Mouse (Mus musculus): ENCODE data around the gene Heyl. TPM values are rescaled to one million over a fixed set of nuclear protein-coding genes. Genes with fewer than 3 reads are reported as not detected.
A peak's percentile ranks its signal among the peaks of the same experiment; 100 is the strongest.

Gene Heyl
- polyA plus RNA-seq (2015; fragmentation: Nextera tagmentation; extraction: Ambion mirVana), result 3.8 and 4.1 TPM in 2 replicates

DNA sequence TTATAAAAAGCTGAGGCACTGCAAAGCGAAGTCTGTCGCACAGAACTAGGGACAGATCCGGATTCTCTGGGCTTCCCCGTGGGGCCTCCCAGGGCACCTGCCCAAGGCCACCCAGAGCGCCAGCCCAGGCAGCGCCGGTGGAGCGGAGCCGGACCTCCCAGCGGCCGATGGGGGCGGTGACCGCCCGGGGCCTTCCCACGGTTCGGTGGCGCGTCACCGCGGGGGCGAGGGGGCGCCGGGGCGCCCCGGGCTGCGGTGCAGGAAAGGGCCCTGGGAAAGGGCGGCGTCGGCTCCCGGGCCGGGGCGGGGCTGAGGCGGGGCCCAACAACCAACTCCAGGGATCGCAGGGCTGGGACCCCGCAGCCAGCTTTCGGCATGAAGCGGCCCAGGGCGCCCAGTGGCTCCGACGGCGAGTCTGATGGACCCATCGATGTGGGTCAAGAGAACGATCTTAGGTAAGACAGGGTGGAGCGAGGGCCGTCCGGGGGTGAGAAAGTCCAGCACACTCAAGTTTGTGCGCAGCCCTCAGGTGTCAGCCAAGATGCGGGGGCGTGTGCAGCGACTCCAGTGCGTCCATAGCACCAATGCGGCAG lies at the start of gene Heyl:
Gene Heyl (plus strand): TSS at position 65 of the 593 bp plus-strand sequence.
- Histone ChIP-seq H3K4me3 (peak within 1 kb of the TSS; percentile 42), H3K4me2 (peak within 1 kb of the TSS; percentile 79), H3K9ac (peak within 1 kb of the TSS; percentile 57), H3K27ac (no peak within 1 kb of the TSS), H3K27me3 (peaks cover 59% of the 10 kb centered on the region), H3K36me3 (ENCODE audit: poor library complexity, severe bottlenecking) (no peaks in the 10 kb centered on the region), H3K4me1 (peaks cover 9% of the 10 kb centered on the region), H3K9me3 (replicated peaks) (no peaks in the 10 kb centered on the region)
- 2% methylated on average over 40 of the region's 52 CpGs for WGBS
- ATAC-seq, result peak; percentile 45; the same call in 1 of the 2 replicates

DNA sequence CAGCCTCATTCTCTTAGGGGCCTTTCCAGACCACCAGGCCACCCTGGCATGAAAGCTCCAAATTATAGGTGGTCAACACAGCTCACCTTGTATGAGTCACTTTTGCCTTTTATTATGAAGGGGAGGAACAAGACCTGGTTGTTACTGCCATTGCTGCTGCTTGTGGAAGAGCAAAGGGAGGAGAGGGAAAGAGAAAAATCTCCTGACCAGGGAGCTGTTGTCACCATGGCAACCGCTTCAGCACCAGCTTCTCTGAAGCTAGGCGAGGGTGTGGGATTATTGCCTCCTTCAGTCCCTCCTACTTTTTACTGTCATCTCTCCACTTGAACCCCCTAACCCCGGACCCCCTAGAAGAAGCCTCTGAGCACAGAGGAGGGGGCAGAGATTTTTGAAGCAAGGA lies 48.5 kb upstream of the Heyl start:
- H3K27me3 ChIP-seq, result peaks cover 63% of the 10 kb centered on the region
- peaks cover 26% of the 10 kb centered on the region for H3K4me1 ChIP-seq
- H3K27ac ChIP-seq, result no peak overlapping the region

DNA sequence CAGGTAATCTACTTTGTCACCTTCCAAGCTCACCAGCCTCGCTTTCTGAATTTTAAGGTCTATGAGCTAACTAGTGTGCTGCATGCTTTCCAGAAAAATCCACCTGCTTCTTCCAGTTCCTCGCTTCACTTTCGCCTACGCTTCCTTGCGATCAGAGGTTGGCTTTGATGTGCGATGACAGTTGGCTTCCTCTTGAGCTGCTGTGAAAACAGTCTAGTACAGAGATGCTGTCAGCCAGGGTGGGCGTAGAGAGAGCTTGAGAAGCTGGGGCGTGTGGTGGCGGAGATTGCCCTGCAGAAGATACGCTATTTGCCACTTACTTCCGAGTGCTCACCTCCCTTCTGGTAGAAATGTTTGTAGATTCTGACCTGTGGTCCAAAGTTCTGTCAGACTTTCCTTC lies 41.0 kb upstream of the Heyl start:
- WGBS, result 89% methylated on average over 11 of the region's 11 CpGs
- no peaks in the 10 kb centered on the region for H3K9me3 ChIP-seq (replicated peaks)
- peaks cover 13% of the 10 kb centered on the region; the same call in 1 of the 2 replicates for H3K27me3 ChIP-seq
- H3K9ac ChIP-seq, result no peak overlapping the region
- H3K4me1 ChIP-seq, result no peaks in the 10 kb centered on the region
- H3K4me2 ChIP-seq, result no peak overlapping the region
- H3K27ac ChIP-seq, result no peak overlapping the region
- H3K36me3 ChIP-seq (ENCODE audit: poor library complexity, severe bottlenecking), result no peaks in the 10 kb centered on the region
- ATAC-seq, result no peak
- H3K4me3 ChIP-seq, result no peak overlapping the region

More for the DNA sequence above, 48.5 kb upstream of the Heyl start:
- no peak for ATAC-seq
- H3K36me3 ChIP-seq (ENCODE audit: poor library complexity, severe bottlenecking), result no peaks in the 10 kb centered on the region
- no peak overlapping the region for H3K4me3 ChIP-seq
- H3K4me2 ChIP-seq, result peak overlapping the region; percentile 75
- no peak overlapping the region for H3K9ac ChIP-seq
- WGBS, result 32% methylated on average over 3 of the region's 3 CpGs
- H3K9me3 ChIP-seq (replicated peaks), result no peaks in the 10 kb centered on the region

DNA sequence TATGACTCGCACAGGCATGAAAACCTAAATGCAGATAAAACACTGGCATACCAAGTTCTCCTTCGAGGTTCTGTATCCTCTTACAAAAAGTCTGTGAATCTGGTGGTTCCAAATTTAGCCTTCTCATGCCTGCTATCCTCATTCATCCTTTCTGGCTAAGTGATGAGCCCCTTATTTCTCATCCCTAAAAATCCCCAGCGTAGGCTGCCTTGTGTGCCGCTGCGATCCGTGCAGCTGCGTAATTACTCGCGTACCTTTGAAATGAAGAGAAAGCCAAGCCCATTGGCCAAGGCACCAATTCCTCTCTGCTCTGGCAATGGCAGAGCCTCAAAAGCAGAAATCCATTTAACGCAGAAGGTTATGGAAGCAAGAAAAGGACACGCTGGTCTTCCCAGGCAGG lies 39.6 kb upstream of the Heyl start:
- Histone ChIP-seq H3K27ac (no peak overlapping the region), H3K9ac (no peak overlapping the region), H3K27me3 (peaks cover 13% of the 10 kb centered on the region; the same call in 1 of the 2 replicates), H3K4me2 (no peak overlapping the region), H3K4me3 (no peak overlapping the region), H3K4me1 (no peaks in the 10 kb centered on the region), H3K9me3 (replicated peaks) (no peaks in the 10 kb centered on the region), H3K36me3 (ENCODE audit: poor library complexity, severe bottlenecking) (no peaks in the 10 kb centered on the region)
- 87% methylated on average over 11 of the region's 11 CpGs for WGBS
- no peak for ATAC-seq

DNA sequence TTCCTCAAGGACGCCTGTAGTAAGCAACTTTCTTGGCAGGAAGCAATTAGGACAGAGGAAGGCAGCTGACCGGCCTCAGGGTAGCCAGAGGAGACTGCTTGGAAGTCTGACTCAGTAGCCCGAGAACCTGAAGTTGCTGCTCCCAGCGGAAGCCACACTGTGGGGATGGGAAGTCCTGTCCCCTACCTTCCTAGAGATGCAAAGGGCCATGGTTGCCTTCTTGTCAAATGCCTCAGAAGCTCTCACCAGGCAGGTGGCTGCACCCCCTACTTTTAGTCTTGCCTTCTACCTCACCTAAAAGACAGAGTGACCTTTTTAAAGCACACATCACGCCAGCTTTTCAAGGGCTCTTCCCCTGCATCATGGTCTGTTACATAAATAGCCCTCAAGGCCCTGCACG lies 36.7 kb upstream of the Heyl start:
- Histone ChIP-seq H3K4me2 (no peak overlapping the region), H3K27me3 (peaks cover 32% of the 10 kb centered on the region), H3K36me3 (ENCODE audit: poor library complexity, severe bottlenecking) (no peaks in the 10 kb centered on the region), H3K9ac (no peak overlapping the region), H3K9me3 (replicated peaks) (no peaks in the 10 kb centered on the region), H3K27ac (no peak overlapping the region), H3K4me3 (no peak overlapping the region), H3K4me1 (peaks cover 9% of the 10 kb centered on the region)
- no peak for ATAC-seq
- 72% methylated on average over 6 of the region's 6 CpGs for WGBS

DNA sequence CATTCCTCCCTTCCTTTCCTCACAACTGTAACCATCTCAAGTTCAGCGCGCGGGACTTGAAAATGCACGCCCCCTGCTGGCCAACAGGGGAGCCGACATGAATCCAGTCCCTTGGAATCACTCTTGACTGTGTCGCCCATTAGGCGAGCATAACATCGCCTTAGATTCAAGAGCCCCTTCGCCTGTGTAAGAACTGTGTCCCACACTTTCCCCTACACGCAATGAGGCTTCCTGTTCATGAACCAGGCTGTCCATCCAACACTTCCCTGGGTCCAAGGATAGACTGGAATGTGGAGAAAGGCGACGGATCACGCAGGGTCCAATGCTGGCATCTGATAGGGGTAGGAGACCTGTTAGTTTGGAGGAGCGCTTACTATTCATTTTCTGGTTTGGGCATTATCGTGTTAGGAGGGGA lies 32.6 kb upstream of the Heyl start:
- Histone ChIP-seq H3K4me2 (peak overlapping the region; percentile 85), H3K27ac (no peak overlapping the region), H3K9ac (peak overlapping the region; percentile 62), H3K36me3 (ENCODE audit: poor library complexity, severe bottlenecking) (no peaks in the 10 kb centered on the region), H3K27me3 (peaks cover 41% of the 10 kb centered on the region), H3K9me3 (replicated peaks) (no peaks in the 10 kb centered on the region), H3K4me3 (peak overlapping the region; percentile 45), H3K4me1 (peaks cover 12% of the 10 kb centered on the region)
- peak; percentile 58; the same call in 1 of the 2 replicates for ATAC-seq
- WGBS, result 1% methylated on average over 15 of the region's 15 CpGs

DNA sequence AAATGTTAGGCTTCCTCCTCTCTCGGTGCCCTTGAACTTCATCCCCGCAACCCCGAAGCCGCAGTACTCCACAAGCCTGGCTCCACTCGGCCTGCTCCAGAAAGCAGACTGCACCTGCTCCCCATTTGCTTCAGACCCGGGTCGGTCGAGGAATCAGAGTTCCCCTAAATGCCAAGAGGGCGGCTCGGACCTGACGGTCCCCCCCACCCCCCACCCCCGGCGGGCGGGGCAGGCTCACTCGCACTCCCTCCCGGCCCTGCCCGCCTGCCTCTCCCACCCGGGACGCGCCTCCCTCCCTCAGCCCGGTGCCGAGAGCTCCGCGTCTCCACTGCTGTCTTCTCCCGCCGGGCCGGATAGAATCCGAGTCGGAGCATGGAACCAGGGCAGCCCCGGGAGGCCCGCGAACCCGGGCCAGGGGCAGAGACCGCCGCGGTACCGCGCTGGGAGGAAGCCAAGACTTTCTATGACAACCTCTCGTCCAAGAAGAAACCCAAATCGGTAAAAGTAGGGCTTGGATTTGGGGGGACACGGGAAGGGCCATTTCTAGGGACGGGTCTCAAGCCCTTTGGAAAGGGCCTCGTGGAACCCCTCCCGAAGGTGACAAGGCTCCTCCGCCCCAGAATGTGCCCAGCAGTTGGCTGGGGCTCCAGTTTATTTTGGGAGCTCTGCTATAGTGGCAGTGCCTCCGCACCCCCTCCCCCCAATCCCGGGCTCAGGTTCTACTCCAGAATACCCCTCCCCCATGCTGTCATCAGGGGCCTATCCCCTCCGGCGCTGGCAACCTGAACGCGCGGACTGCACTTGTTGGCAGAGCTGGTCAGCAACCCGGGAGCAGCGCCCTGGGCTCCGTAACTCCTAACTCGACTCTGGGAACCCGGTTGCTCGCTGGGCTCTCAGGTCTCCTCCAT lies 31.9 kb upstream of the Heyl start, which contains the start of gene Nt5c1a:
Gene Nt5c1a (plus strand): TSS at position 319 of the 908 bp plus-strand sequence.
- H3K36me3 ChIP-seq (ENCODE audit: poor library complexity, severe bottlenecking), result no peaks in the 10 kb centered on the region
- peaks cover 12% of the 10 kb centered on the region for H3K4me1 ChIP-seq
- ATAC-seq, result peak; percentile 61
- H3K4me2 ChIP-seq, result peak within 1 kb of the TSS; percentile 85
- no peak within 1 kb of the TSS for H3K27ac ChIP-seq
- WGBS, result 1% methylated on average over 58 of the region's 58 CpGs
- peaks cover 38% of the 10 kb centered on the region for H3K27me3 ChIP-seq
- no peaks in the 10 kb centered on the region for H3K9me3 ChIP-seq (replicated peaks)
- H3K9ac ChIP-seq, result peak within 1 kb of the TSS; percentile 62
- H3K4me3 ChIP-seq, result peak within 1 kb of the TSS; percentile 45

DNA sequence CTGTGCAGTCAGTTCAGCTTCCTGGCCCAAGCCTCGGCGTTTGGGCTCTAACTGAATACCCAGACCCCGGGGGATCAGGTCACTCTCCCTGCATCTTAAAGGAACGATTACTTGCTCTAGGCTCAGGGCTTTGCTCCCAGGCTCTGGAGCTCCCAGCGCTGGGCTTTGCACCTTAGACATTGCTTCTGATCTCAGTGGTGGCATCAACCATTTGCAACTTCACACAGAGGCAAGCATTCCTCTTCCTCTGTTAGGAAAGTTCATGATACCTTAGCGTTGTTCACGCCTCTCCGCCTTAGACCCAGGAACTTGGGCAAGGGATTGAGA lies 31.3 kb upstream of the Heyl start:
- Histone ChIP-seq H3K27me3 (peaks cover 38% of the 10 kb centered on the region), H3K4me3 (peak overlapping the region; percentile 45), H3K9me3 (replicated peaks) (no peaks in the 10 kb centered on the region), H3K27ac (no peak overlapping the region), H3K36me3 (ENCODE audit: poor library complexity, severe bottlenecking) (no peaks in the 10 kb centered on the region), H3K4me2 (peak overlapping the region; percentile 85), H3K4me1 (peaks cover 12% of the 10 kb centered on the region), H3K9ac (no peak overlapping the region)
- WGBS, result 10% methylated on average over 8 of the region's 8 CpGs
- no peak for ATAC-seq

DNA sequence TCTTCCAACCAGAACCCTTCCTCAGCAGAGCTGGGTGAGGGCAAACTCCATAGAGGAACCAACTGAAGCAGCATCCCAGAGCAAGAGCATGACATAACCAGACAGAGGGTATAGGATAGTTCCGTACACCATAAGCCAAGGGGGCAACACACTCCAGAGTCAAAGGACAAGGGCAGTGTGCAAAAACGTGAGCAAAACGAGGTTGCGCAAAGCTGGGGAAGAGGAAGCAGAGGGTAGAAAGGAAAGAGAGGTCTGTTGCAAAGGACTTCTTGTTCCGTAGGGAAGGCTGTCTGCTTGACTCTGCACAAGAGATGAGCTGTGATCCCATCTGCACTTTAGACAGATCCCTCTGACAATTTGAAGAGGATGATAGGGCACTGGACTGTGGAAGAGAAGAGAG lies 26.0 kb upstream of the Heyl start:
- no peak overlapping the region for H3K4me2 ChIP-seq
- H3K9ac ChIP-seq, result 0 out of 2 replicates have a peak overlapping the region, but pooled peaks have one; percentile 12
- no peak overlapping the region for H3K4me3 ChIP-seq
- ATAC-seq, result no peak
- H3K36me3 ChIP-seq (ENCODE audit: poor library complexity, severe bottlenecking), result no peaks in the 10 kb centered on the region
- WGBS, result 80% methylated on average over 5 of the region's 5 CpGs
- peaks cover 14% of the 10 kb centered on the region for H3K27me3 ChIP-seq
- no peaks in the 10 kb centered on the region for H3K9me3 ChIP-seq (replicated peaks)
- H3K4me1 ChIP-seq, result no peaks in the 10 kb centered on the region
- H3K27ac ChIP-seq, result no peak overlapping the region

DNA sequence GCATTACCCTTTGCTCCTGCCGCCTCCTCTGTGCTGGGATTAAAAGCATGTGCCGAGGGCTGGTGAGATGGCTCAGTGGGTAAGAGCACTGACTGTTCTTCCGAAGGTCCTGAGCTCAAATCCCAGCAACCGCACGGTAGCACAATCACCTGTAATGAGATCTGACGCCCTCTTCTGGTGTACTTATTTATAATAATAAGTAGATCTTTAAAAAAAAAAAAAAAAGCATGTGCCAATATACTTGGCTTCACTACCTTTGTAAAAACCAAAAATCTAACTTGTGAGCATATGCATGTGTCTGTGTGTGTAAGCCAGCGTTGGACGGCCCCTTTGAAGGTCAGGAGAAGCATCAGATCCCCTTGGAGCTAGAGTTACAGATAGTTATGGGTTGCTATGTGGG lies 22.4 kb upstream of the Heyl start:
- Histone ChIP-seq H3K4me3 (no peak overlapping the region), H3K27ac (no peak overlapping the region), H3K4me1 (peaks cover 7% of the 10 kb centered on the region; the same call in 1 of the 2 replicates), H3K4me2 (no peak overlapping the region), H3K9me3 (replicated peaks) (no peaks in the 10 kb centered on the region), H3K36me3 (ENCODE audit: poor library complexity, severe bottlenecking) (no peaks in the 10 kb centered on the region), H3K9ac (no peak overlapping the region), H3K27me3 (0 out of 2 replicates have a peak, but pooled peaks cover 3% of the 10 kb centered on the region)
- no peak for ATAC-seq
- WGBS, result 55% methylated on average over 8 of the region's 8 CpGs

DNA sequence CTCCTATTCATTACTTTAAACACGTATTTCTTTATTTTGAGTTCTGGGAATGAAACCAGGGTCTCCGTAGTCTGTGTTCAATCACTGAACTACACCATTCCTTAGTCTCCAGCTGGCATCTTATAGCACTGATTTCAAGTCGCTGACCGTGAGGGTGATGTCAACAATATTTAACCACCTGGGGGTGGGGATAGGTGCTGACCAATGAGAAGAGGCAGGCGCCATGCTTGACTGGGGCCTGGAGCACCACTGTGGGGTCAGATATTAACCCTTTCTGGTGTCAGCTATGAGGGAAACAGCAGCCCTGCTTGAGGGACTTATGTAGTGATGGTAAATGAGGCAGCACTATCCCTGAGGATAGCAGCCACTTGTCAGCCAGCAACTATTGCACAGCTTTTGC lies 21.9 kb upstream of the Heyl start:
- H3K4me2 ChIP-seq, result no peak overlapping the region
- ATAC-seq, result no peak
- H3K4me3 ChIP-seq, result no peak overlapping the region
- peaks cover 7% of the 10 kb centered on the region; the same call in 1 of the 2 replicates for H3K4me1 ChIP-seq
- H3K27me3 ChIP-seq, result 0 out of 2 replicates have a peak, but pooled peaks cover 3% of the 10 kb centered on the region
- H3K9ac ChIP-seq, result no peak overlapping the region
- H3K36me3 ChIP-seq (ENCODE audit: poor library complexity, severe bottlenecking), result no peaks in the 10 kb centered on the region
- 69% methylated on average over 5 of the region's 5 CpGs for WGBS
- no peak overlapping the region for H3K27ac ChIP-seq
- no peaks in the 10 kb centered on the region for H3K9me3 ChIP-seq (replicated peaks)

DNA sequence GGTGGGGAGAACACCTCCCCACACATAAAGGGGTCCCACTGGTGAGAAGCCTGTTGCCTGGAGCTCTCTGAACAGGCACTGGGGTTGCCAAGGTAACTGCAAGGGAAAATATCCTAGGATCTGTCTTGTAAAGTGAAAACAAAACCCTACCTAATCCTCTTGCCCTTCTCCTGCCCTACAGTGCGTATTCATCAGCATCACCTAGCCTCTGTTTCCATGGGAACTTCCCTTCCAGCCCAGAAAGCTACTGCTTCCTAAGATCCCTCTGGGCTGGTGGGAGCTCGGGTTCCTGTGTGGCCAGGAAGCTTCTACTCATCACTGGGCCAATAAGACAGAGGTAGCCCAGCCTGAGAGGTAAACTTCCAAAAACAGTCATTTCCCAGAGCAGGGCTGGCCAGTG lies 21.0 kb upstream of the Heyl start:
- Histone ChIP-seq H3K36me3 (ENCODE audit: poor library complexity, severe bottlenecking) (no peaks in the 10 kb centered on the region), H3K9me3 (replicated peaks) (no peaks in the 10 kb centered on the region), H3K27ac (no peak overlapping the region), H3K4me2 (no peak overlapping the region), H3K27me3 (no peaks in the 10 kb centered on the region), H3K4me1 (peaks cover 7% of the 10 kb centered on the region; the same call in 1 of the 2 replicates), H3K9ac (no peak overlapping the region), H3K4me3 (no peak overlapping the region)
- no peak for ATAC-seq
- 33% methylated on average over 2 of the region's 2 CpGs for WGBS
